Mouse (Mus musculus) heart, postnatal 0 days (tissue): ENCODE results near the gene Cep78. TPM values are rescaled to one million over a fixed set of nuclear protein-coding genes. Genes with fewer than 3 reads are reported as not detected.

Experiments used
- ATAC-seq: fragments of 200-750 bp; cut with Nextera tagmentation; 2 replicates; pipeline ENCODE4 v1.8.0; 2017; ENCODE audit warnings: low read depth, moderate number of reproducible peaks, moderate library complexity; ENCODE audit not compliant: insufficient read depth
- DNase-seq: peaks from one replicate; pipeline ENCODE4 v3.0.0-alpha.2; 2016; ENCODE audit warnings: low spot score
- H3K27ac ChIP-seq: fragments of 300-500 bp; sonication (generic); 2 replicates; pipeline ENCODE4 v1.5.1; 2014; ENCODE audit warnings: low read depth, mild to moderate bottlenecking
- H3K27me3 ChIP-seq: fragments of 300-500 bp; sonication (generic); 2 replicates; pipeline ENCODE4 v1.6.1; 2014; ENCODE audit warnings: low read length, mixed read lengths; ENCODE audit not compliant: control insufficient read depth, insufficient read depth
- H3K36me3 ChIP-seq: fragments of 300-500 bp; sonication (generic); replicated peaks from 2 replicates; pipeline ENCODE4 v1.6.1; 2014; ENCODE audit warnings: low read length, mixed read lengths; ENCODE audit not compliant: control insufficient read depth, insufficient read depth
- H3K4me1 ChIP-seq: fragments of 300-500 bp; sonication (generic); 2 replicates; pipeline ENCODE4 v1.6.1; 2014; ENCODE audit warnings: antibody characterized with exemption; ENCODE audit not compliant: control insufficient read depth, insufficient read depth
- H3K4me2 ChIP-seq: fragments of 300-500 bp; sonication (generic); 2 replicates; pipeline ENCODE4 v1.6.1; 2014; ENCODE audit warnings: low read depth, mild to moderate bottlenecking, low read length, moderate library complexity
- H3K4me3 ChIP-seq: fragments of 300-500 bp; sonication (generic); 2 replicates; pipeline ENCODE4 v1.5.1; 2014; ENCODE audit warnings: low read depth, low read length
- H3K9ac ChIP-seq: fragments of 300-500 bp; sonication (generic); replicated peaks from 2 replicates; pipeline ENCODE4 v1.6.1; 2014; ENCODE audit warnings: low read depth, low read length, mixed read lengths
- H3K9me3 ChIP-seq: fragments of 300-500 bp; sonication (generic); replicated peaks from 2 replicates; pipeline ENCODE4 v1.6.1; 2016; ENCODE audit warnings: low read length; ENCODE audit not compliant: control insufficient read depth
- CTCF ChIP-seq: IDR thresholded peaks from 2 replicates; pipeline ENCODE4 v1.5.1; 2016; ENCODE audit warnings: antibody characterized with exemption, control low read depth, low read depth
- EP300 ChIP-seq: IDR thresholded peaks from 2 replicates; pipeline ENCODE4 v1.6.1; 2016; ENCODE audit warnings: antibody characterized with exemption, low read depth
- WGBS: fragments of 180-500 bp; shearing (Covaris S2); extraction: QIAGEN DNeasy Blood & Tissue Kit; methylation state at CpG from one replicate; pipeline ENCODE4 v1.1.7; 2014; 5-methylcytosine and 5-hydroxymethylcytosine counted together
- polyA plus RNA-seq: library from polyadenylated mRNA; unstranded; fragments of >200 nt; fragmentation: Nextera tagmentation; extraction: Ambion mirVana; gene quantifications from 2 replicates; pipeline ENCODE4 v1.2.1, GENCODE M21; 2015
- total RNA-seq: library from RNA; depleted of rRNA; stranded (reverse); fragments of >200 nt; gene quantifications from 2 replicates; pipeline ENCODE4 v1.2.3, GENCODE M21; 2014; ENCODE audit warnings: low replicate concordance

Gene Cep78
- total and polyA plus RNA-seq, 2 experiments from 2014 or later: 4.6 to 6.9 TPM

DNA sequence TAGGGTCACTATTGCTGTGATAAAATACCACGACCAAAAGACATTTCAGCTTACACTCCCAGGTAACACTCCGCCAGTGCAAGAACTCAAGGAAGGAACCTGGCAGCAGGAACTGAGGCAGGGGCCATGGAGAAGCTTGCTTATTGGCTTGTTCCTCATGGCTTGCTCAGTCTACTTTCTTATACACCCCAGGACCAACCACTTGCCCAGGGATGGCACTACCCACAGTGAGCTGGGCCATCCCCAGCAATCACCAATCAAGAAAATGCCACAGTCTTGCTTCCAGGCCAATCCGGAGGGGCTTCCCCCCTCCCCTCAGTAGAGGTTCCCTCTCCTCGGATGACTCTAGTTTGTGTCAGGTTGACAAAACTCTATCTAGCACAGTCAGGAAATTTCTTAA lies 24.3 kb upstream of the Cep78 start:
- Histone ChIP-seq H3K36me3 (no peaks in the 10 kb centered on the region), H3K27me3 (no peaks in the 10 kb centered on the region), H3K4me1 (no peaks in the 10 kb centered on the region), H3K4me3 (no peak overlapping the region), H3K9ac (no peak overlapping the region), H3K9me3 (no peaks in the 10 kb centered on the region), H3K4me2 (no peak overlapping the region), H3K27ac (no peak overlapping the region)
- DNase-seq (no peak), ATAC-seq (no peak)
- TF ChIP-seq CTCF (no peak), EP300 (no peak)
- 71% methylated on average over 4 of the region's 4 CpGs for WGBS

- no peak for DNase-seq
- H3K9me3 ChIP-seq: no peaks in the 10 kb centered on the region
- no peaks in the 10 kb centered on the region for H3K4me1 ChIP-seq
- TF ChIP-seq CTCF (no peak), EP300 (no peak)
- H3K4me3 ChIP-seq: no peak overlapping the region
- no peak for ATAC-seq
- H3K9ac ChIP-seq: no peak overlapping the region
- H3K36me3 ChIP-seq: no peaks in the 10 kb centered on the region
- WGBS: 65% methylated on average over 8 of the region's 8 CpGs
- H3K27me3 ChIP-seq: no peaks in the 10 kb centered on the region
- H3K27ac ChIP-seq: no peak overlapping the region
- no peak overlapping the region for H3K4me2 ChIP-seq
Measured at GRCm38 (mm10) chr19:16007131-16007530, 22.3 kb upstream of the Cep78 start.

- Histone ChIP-seq H3K27me3 (no peaks in the 10 kb centered on the region), H3K9ac (no peak overlapping the region), H3K27ac (no peak overlapping the region), H3K4me2 (no peak overlapping the region), H3K9me3 (no peaks in the 10 kb centered on the region), H3K4me1 (no peaks in the 10 kb centered on the region), H3K36me3 (no peaks in the 10 kb centered on the region), H3K4me3 (no peak overlapping the region)
- DNase-seq (peak; percentile 63), ATAC-seq (0 out of 2 replicates have a peak, but pooled peaks have one; percentile 27)
- TF ChIP-seq CTCF: peak; percentile 86
- no peak for TF ChIP-seq EP300
- 1% methylated on average over 3 of the region's 3 CpGs for WGBS
Measured at GRCm38 (mm10) chr19:15998157-15998556, 13.4 kb upstream of the Cep78 start.

DNA sequence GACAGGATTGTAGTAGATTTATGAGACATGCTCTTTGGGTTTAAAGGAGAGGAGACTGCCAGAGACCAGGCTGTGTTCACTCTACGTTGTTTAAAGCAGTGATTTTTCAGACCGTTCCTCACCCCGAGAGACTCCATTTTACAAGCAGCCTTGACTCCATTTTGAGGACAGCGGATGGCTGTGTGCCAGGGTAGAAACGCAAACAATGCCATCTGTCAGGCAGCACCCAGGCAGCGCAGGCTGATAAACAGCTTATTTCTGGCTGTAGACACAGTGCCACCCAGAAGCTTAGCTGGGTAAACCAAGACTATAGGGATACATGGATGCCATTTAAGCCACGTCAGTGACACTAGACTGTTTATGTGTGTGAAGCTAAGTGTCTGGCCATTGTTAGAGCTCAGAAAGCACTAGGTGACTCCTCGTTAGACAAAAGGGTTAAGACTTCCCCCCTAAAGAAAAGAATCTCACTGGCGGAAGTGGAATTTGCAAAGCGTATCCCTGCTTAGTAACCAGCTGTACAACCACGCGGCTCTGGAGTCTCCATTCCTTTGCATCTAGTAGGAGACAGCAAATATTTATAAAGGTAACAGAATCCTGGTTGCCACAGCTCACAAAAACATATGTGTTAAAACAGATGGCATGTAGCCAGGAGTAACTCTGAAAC lies 12.2 kb upstream of the Cep78 start:
- H3K27ac ChIP-seq: no peak overlapping the region
- no peak for TF ChIP-seq CTCF
- no peak for TF ChIP-seq EP300
- WGBS: 48% methylated on average over 12 of the region's 12 CpGs
- H3K27me3 ChIP-seq: no peaks in the 10 kb centered on the region
- no peaks in the 10 kb centered on the region for H3K9me3 ChIP-seq
- no peaks in the 10 kb centered on the region for H3K36me3 ChIP-seq
- DNase-seq (no peak), ATAC-seq (peak; percentile 41; the same call in 1 of the 2 replicates)
- H3K4me1 ChIP-seq: no peaks in the 10 kb centered on the region
- peak overlapping the region; percentile 44; the same call in 1 of the 2 replicates for H3K4me2 ChIP-seq
- no peak overlapping the region for H3K9ac ChIP-seq
- H3K4me3 ChIP-seq: no peak overlapping the region

GRCm38 (mm10) chr19:15990102-15990501 lies 5.3 kb upstream of the Cep78 start:
- ATAC-seq (no peak), DNase-seq (no peak)
- Histone ChIP-seq H3K27ac (no peak overlapping the region), H3K9me3 (no peaks in the 10 kb centered on the region), H3K36me3 (no peaks in the 10 kb centered on the region), H3K27me3 (no peaks in the 10 kb centered on the region), H3K4me1 (peaks cover 3% of the 10 kb centered on the region), H3K4me3 (no peak overlapping the region), H3K9ac (no peak overlapping the region), H3K4me2 (no peak overlapping the region)
- TF ChIP-seq CTCF (no peak), EP300 (no peak)
- 89% methylated on average over 1 of the region's 1 CpGs for WGBS

GRCm38 (mm10) chr19:15985172-15985713 lies 454 bp upstream of the Cep78 start:
- Histone ChIP-seq H3K9ac (0 out of 2 replicates have a peak overlapping the region, but pooled peaks have one; percentile 72), H3K27me3 (no peaks in the 10 kb centered on the region), H3K4me3 (peak overlapping the region; percentile 83), H3K36me3 (no peaks in the 10 kb centered on the region), H3K4me2 (peak overlapping the region; percentile 85), H3K27ac (no peak overlapping the region), H3K4me1 (peaks cover 14% of the 10 kb centered on the region), H3K9me3 (no peaks in the 10 kb centered on the region)
- DNase-seq (no peak), ATAC-seq (no peak)
- WGBS: 24% methylated on average over 10 of the region's 10 CpGs
- TF ChIP-seq CTCF: no peak
- TF ChIP-seq EP300: no peak
